Mouse (Mus musculus) CH12.LX (cell line): ENCODE measurements around the gene Agps.

Experiments
- BHLHE40 ChIP-seq: IDR thresholded peaks from 2 replicates; pipeline ENCODE4 v1.6.1; 2011; ENCODE audit warnings: mild to moderate bottlenecking, low read depth, low read length, improper control_type of control experiment
- CTCF ChIP-seq, 2 experiments: IDR thresholded peaks in 1 of 2; conservative IDR thresholded peaks in 1 of 2; 2 replicates each; pipeline ENCODE4 v1.5.1; 2011 to 2012; ENCODE audit warnings: low read depth in 2 of 2, low read length in 2 of 2, improper control_type of control experiment in 1 of 2, inconsistent platforms in 1 of 2, mild to moderate bottlenecking in 1 of 2, moderate library complexity in 1 of 2
- E2F4 ChIP-seq: IDR thresholded peaks from 2 replicates; pipeline ENCODE4 v1.6.1; 2011; ENCODE audit warnings: low read depth, low read length, improper control_type of control experiment; ENCODE audit not compliant: insufficient replicate concordance
- EP300 ChIP-seq: IDR thresholded peaks from 2 replicates; pipeline ENCODE4 v1.6.1; 2011; ENCODE audit warnings: low read length, improper control_type of control experiment
- HCFC1 ChIP-seq: IDR thresholded peaks from 2 replicates; pipeline ENCODE4 v1.6.1; 2012; ENCODE audit warnings: low read depth, mild to moderate bottlenecking, inconsistent platforms, low read length, improper control_type of control experiment
- KAT2A ChIP-seq: IDR thresholded peaks from 2 replicates; pipeline ENCODE4 v1.6.1; 2012; ENCODE audit warnings: low read length, improper control_type of control experiment, inconsistent platforms; ENCODE audit not compliant: insufficient replicate concordance
- MAX ChIP-seq: IDR thresholded peaks from 2 replicates; pipeline ENCODE4 v1.6.1; 2011; ENCODE audit warnings: low read length, improper control_type of control experiment
- POLR2AphosphoS2 ChIP-seq: IDR thresholded peaks from 2 replicates; pipeline ENCODE4 v1.6.1; 2011; ENCODE audit warnings: low read depth, low read length, improper control_type of control experiment
- TBP ChIP-seq: conservative IDR thresholded peaks from 2 replicates; pipeline ENCODE4 v1.6.1; 2011; ENCODE audit warnings: low read depth, low read length, improper control_type of control experiment
- ZC3H11A ChIP-seq: IDR thresholded peaks from 2 replicates; pipeline ENCODE4 v1.6.1; 2012; ENCODE audit warnings: low read depth, mild to moderate bottlenecking, inconsistent platforms, low read length, improper control_type of control experiment
- ZMIZ1 ChIP-seq: IDR thresholded peaks from 2 replicates; pipeline ENCODE4 v1.6.1; 2012; ENCODE audit warnings: low read depth, mild to moderate bottlenecking, inconsistent platforms, low read length, improper control_type of control experiment

DNA sequence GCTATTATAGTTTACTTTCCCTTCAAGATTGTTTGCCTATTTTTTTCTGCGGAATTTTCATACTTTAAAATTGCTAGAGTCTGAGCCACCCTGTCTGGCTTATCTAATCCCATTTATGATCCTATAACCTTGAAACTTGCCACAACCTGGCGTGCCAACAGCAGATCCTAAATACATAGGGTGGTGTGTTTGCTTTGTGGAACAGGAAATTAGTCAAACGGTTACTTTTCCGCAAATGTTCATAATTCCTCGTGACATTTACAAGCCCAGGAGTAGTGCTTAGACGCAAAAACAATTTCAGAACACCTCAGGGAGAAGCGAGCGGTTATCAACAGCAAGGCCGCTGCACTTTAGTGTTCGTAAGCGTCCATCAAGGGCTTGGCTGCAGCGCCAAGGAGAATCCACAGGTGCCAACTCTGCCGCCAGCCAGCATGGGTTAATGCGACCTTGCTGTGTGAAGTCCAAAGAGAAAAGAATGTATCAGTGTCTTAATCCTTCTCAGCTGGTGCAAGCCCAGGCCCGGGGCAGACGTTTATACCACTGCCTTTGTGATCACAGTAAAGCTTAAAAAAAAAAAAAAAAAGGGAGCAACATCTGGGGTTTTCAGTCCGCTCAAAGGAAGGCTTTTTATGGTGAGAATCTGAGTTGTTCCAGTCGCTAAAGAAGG, 127.3 kb downstream of the Agps start:
- TF ChIP-seq HCFC1 (no peak), BHLHE40 (no peak), POLR2AphosphoS2 (no peak), CTCF (conservative IDR thresholded peaks at IDR 0.05 in 1 of 2, IDR thresholded peaks at IDR 0.05 in 1 of 2; ENCODE audit: low read depth in 2 of 2, low read length in 2 of 2) (no peak), ZC3H11A (no peak), KAT2A (no peak), MAX (no peak), TBP (no peak), E2F4 (no peak), EP300 (no peak), ZMIZ1 (no peak)
